Mouse (Mus musculus) liver, embryonic 16.5 days (tissue): ENCODE results near the gene Creb3l4. TPM values are rescaled to one million over a fixed set of nuclear protein-coding genes. Genes with fewer than 3 reads are reported as not detected.

Experiments
- ATAC-seq: fragments of 200-750 bp; cut with Nextera tagmentation; 2 replicates; pipeline ENCODE4 v1.8.0; 2017; ENCODE audit warnings: low read depth, mild to moderate bottlenecking, moderate number of reproducible peaks, moderate library complexity
- H3K27ac ChIP-seq: fragments of 300-500 bp; sonication (generic); 2 replicates; pipeline ENCODE4 v1.5.1; 2014; ENCODE audit warnings: mild to moderate bottlenecking, low read length
- H3K27me3 ChIP-seq: fragments of 300-500 bp; sonication (generic); 2 replicates; pipeline ENCODE4 v1.6.1; 2014; ENCODE audit warnings: low read depth, low read length, mixed read lengths; ENCODE audit not compliant: control insufficient read depth, insufficient read depth
- H3K36me3 ChIP-seq: fragments of 300-500 bp; sonication (generic); 2 replicates; pipeline ENCODE4 v1.6.1; 2014; ENCODE audit warnings: mild to moderate bottlenecking; ENCODE audit not compliant: control insufficient read depth, insufficient read depth
- H3K4me1 ChIP-seq: fragments of 300-500 bp; sonication (generic); 2 replicates; pipeline ENCODE4 v1.6.1; 2014; ENCODE audit warnings: low read depth, low read length, mixed read lengths; ENCODE audit not compliant: control insufficient read depth
- H3K4me2 ChIP-seq: fragments of 300-500 bp; sonication (generic); 2 replicates; pipeline ENCODE4 v1.6.1; 2014; ENCODE audit warnings: low read depth, low read length, mixed read lengths
- H3K4me3 ChIP-seq: fragments of 300-500 bp; sonication (generic); 2 replicates; pipeline ENCODE4 v1.5.1; 2014; ENCODE audit warnings: low read depth, mild to moderate bottlenecking, low read length
- H3K9ac ChIP-seq: fragments of 300-500 bp; sonication (generic); 2 replicates; pipeline ENCODE4 v1.6.1; 2014; ENCODE audit warnings: low read depth, low read length
- H3K9me3 ChIP-seq: fragments of 300-500 bp; sonication (generic); replicated peaks from 2 replicates; pipeline ENCODE4 v1.6.1; 2016; ENCODE audit warnings: low read length; ENCODE audit not compliant: control insufficient read depth
- WGBS: fragments of 180-500 bp; shearing (Covaris S2); extraction: QIAGEN DNeasy Blood & Tissue Kit; methylation state at CpG from one replicate; pipeline ENCODE4 v1.1.7; 2014; ENCODE audit not compliant: insufficient replicate concordance; 5-methylcytosine and 5-hydroxymethylcytosine counted together
- microRNA-seq: library from miRNA; unstranded; fragments of <30 nt; microRNA quantifications from one replicate; pipeline ENCODE4, GENCODE M21; 2016
- polyA plus RNA-seq: library from polyadenylated mRNA; unstranded; fragments of >200 nt; fragmentation: Nextera tagmentation; extraction: Ambion mirVana; gene quantifications from 2 replicates; pipeline ENCODE4 v1.2.1, GENCODE M21; 2015

The Creb3l4 gene
- polyA plus RNA-seq, 1 experiment from 2014 or later: 0.41 TPM

- ATAC-seq: no peak
- Histone ChIP-seq H3K27me3 (no peaks in the 10 kb centered on the region), H3K4me1 (no peaks in the 10 kb centered on the region), H3K9me3 (no peaks in the 10 kb centered on the region), H3K9ac (no peak overlapping the region), H3K4me3 (no peak overlapping the region), H3K36me3 (no peaks in the 10 kb centered on the region), H3K27ac (no peak overlapping the region), H3K4me2 (no peak overlapping the region)
- WGBS: 60% methylated on average over 1 of the region's 1 CpGs
Observed at GRCm38 (mm10) chr3:90197548-90197947, 45.8 kb downstream of the Creb3l4 start.

- no peak for ATAC-seq
Observed at GRCm38 (mm10) chr3:90195644-90196043, 47.7 kb downstream of the Creb3l4 start.

GRCm38 (mm10) chr3:90194759-90195158 is 48.6 kb downstream of the Creb3l4 start:
- no peak for ATAC-seq
- Histone ChIP-seq H3K4me1 (no peaks in the 10 kb centered on the region), H3K9ac (no peak overlapping the region), H3K27ac (no peak overlapping the region), H3K4me2 (no peak overlapping the region), H3K27me3 (no peaks in the 10 kb centered on the region), H3K9me3 (no peaks in the 10 kb centered on the region), H3K36me3 (no peaks in the 10 kb centered on the region), H3K4me3 (no peak overlapping the region)
- WGBS: 62% methylated on average over 4 of the region's 4 CpGs

More at GRCm38 (mm10) chr3:90195644-90196043, 47.7 kb downstream of the Creb3l4 start:
- Histone ChIP-seq H3K4me1 (no peaks in the 10 kb centered on the region), H3K36me3 (no peaks in the 10 kb centered on the region), H3K9me3 (no peaks in the 10 kb centered on the region), H3K4me3 (no peak overlapping the region), H3K4me2 (no peak overlapping the region), H3K27me3 (no peaks in the 10 kb centered on the region), H3K9ac (no peak overlapping the region), H3K27ac (no peak overlapping the region)
- WGBS: 54% methylated on average over 1 of the region's 1 CpGs

GRCm38 (mm10) chr3:90190859-90191510 is 52.3 kb downstream of the Creb3l4 start:
- Histone ChIP-seq H3K9me3 (no peaks in the 10 kb centered on the region), H3K27me3 (no peaks in the 10 kb centered on the region), H3K4me1 (no peaks in the 10 kb centered on the region), H3K27ac (no peak overlapping the region), H3K9ac (no peak overlapping the region), H3K4me2 (no peak overlapping the region), H3K4me3 (no peak overlapping the region), H3K36me3 (no peaks in the 10 kb centered on the region)
- no peak for ATAC-seq
- WGBS: 61% methylated on average over 11 of the region's 11 CpGs

Small RNAs within 50 kb of the gene (microRNA-seq; reads per million reads assigned to microRNA genes)
- gene Mir7012: not detected

Other genes with a start within 250 kb of the Creb3l4 start
- gene Hax1, start 244.7 kb downstream of the Creb3l4 start, polyA plus RNA-seq: 121 and 123 TPM in 2 replicates
- 76.1 and 76.3 TPM in 2 replicates for gene 4933434E20Rik, start 191.9 kb downstream of the Creb3l4 start, polyA plus RNA-seq
- 57.4 and 64.4 TPM in 2 replicates for gene Ubap2l, start 190.9 kb downstream of the Creb3l4 start, polyA plus RNA-seq
- 162 and 169 TPM in 2 replicates for gene Tpm3, start 170.9 kb downstream of the Creb3l4 start, polyA plus RNA-seq
- 0.04 and 0.06 TPM in 2 replicates for gene Nup210l, start 139.4 kb downstream of the Creb3l4 start, polyA plus RNA-seq
- 555 and 627 TPM in 2 replicates for gene Rps27, start 29.9 kb downstream of the Creb3l4 start, polyA plus RNA-seq
- 3.8 and 4.1 TPM in 2 replicates for gene Rab13, start 29.8 kb downstream of the Creb3l4 start, polyA plus RNA-seq
- 35.7 and 37.7 TPM in 2 replicates for gene Jtb, start 11.9 kb downstream of the Creb3l4 start, polyA plus RNA-seq
- gene Slc39a1, start 4.7 kb upstream of the Creb3l4 start, polyA plus RNA-seq: 30.0 and 33.5 TPM in 2 replicates
- 5.2 and 6.9 TPM in 2 replicates for gene Crtc2, start 10.7 kb upstream of the Creb3l4 start, polyA plus RNA-seq
- 2.3 and 2.8 TPM in 2 replicates for gene Dennd4b, start 21.7 kb upstream of the Creb3l4 start, polyA plus RNA-seq
- 3.2 and 3.9 TPM in 2 replicates for gene Gatad2b, start 49.7 kb upstream of the Creb3l4 start, polyA plus RNA-seq
- gene Slc27a3, start 146.4 kb upstream of the Creb3l4 start, polyA plus RNA-seq: 1.1 and 1.5 TPM in 2 replicates
- gene Ints3, start 190.1 kb upstream of the Creb3l4 start, polyA plus RNA-seq: 6.7 and 7.2 TPM in 2 replicates
- 4.1 and 4.3 TPM in 2 replicates for gene Npr1, start 222.4 kb upstream of the Creb3l4 start, polyA plus RNA-seq
- gene Ilf2, start 232.6 kb upstream of the Creb3l4 start, polyA plus RNA-seq: 44.8 and 48.7 TPM in 2 replicates
- 17.8 and 18.2 TPM in 2 replicates for gene Snapin, start 247.5 kb upstream of the Creb3l4 start, polyA plus RNA-seq